Mouse (Mus musculus) hindbrain, embryonic 14.5 days (tissue): ENCODE data around the gene Son. TPM values are rescaled to one million over a fixed set of nuclear protein-coding genes. Genes with fewer than 3 reads are reported as not detected.

Source experiments
- ATAC-seq: fragments of 200-750 bp; cut with Nextera tagmentation; 2 replicates; pipeline ENCODE4 v1.8.0; 2017; ENCODE audit warnings: moderate number of reproducible peaks, mild to moderate bottlenecking, moderate TSS enrichment, moderate library complexity; ENCODE audit not compliant: low FRiP score
- DNase-seq: peaks from one replicate; pipeline ENCODE4 v3.0.0-alpha.2; 2015; ENCODE audit warnings: low spot score
- H3K27ac ChIP-seq: fragments of 300-500 bp; sonication (generic); 2 replicates; pipeline ENCODE4 v1.5.1; 2014; ENCODE audit warnings: mild to moderate bottlenecking, moderate library complexity
- H3K27me3 ChIP-seq: fragments of 300-500 bp; sonication (generic); 2 replicates; pipeline ENCODE4 v1.6.1; 2014; ENCODE audit warnings: mild to moderate bottlenecking, low read length, mixed read lengths; ENCODE audit not compliant: control insufficient read depth, insufficient read depth
- H3K36me3 ChIP-seq: fragments of 300-500 bp; sonication (generic); replicated peaks from 2 replicates; pipeline ENCODE4 v1.6.1; 2014; ENCODE audit not compliant: control insufficient read depth, insufficient read depth
- H3K4me1 ChIP-seq: fragments of 300-500 bp; sonication (generic); replicated peaks from 2 replicates; pipeline ENCODE4 v1.6.1; 2014; ENCODE audit warnings: antibody characterized with exemption, low read length, mixed read lengths; ENCODE audit not compliant: control insufficient read depth, insufficient read depth
- H3K4me2 ChIP-seq: fragments of 300-500 bp; sonication (generic); replicated peaks from 2 replicates; pipeline ENCODE4 v1.6.1; 2014; ENCODE audit warnings: mild to moderate bottlenecking, moderate library complexity
- H3K4me3 ChIP-seq: fragments of 300-500 bp; sonication (generic); replicated peaks from 2 replicates; pipeline ENCODE4 v1.5.1; 2014; ENCODE audit warnings: mild to moderate bottlenecking, low read length
- H3K9ac ChIP-seq: fragments of 300-500 bp; sonication (generic); 2 replicates; pipeline ENCODE4 v1.6.1; 2014
- H3K9me3 ChIP-seq: fragments of 300-500 bp; sonication (generic); 2 replicates; pipeline ENCODE4 v1.6.1; 2016; ENCODE audit warnings: low read length; ENCODE audit not compliant: control insufficient read depth
- WGBS: fragments of 180-500 bp; shearing (Covaris S2); extraction: QIAGEN DNeasy Blood & Tissue Kit; methylation state at CpG from one replicate; pipeline ENCODE4 v1.1.7; 2014; 5-methylcytosine and 5-hydroxymethylcytosine counted together
- polyA plus RNA-seq: library from polyadenylated mRNA; unstranded; fragments of >200 nt; fragmentation: Nextera tagmentation; extraction: Ambion mirVana; gene quantifications from 2 replicates; pipeline ENCODE4 v1.2.1, GENCODE M21; 2014

Gene Son
- polyA plus RNA-seq, 1 experiment from 2014 or later: 146 TPM

- peaks cover 37% of the 10 kb centered on the region for H3K36me3 ChIP-seq
- no peaks in the 10 kb centered on the region for H3K9me3 ChIP-seq
- H3K4me3 ChIP-seq: peak within 1 kb of the TSS; percentile 66
- under 1% methylated on average over 50 of the region's 71 CpGs for WGBS
- peak; percentile 98 for ATAC-seq
- peak within 1 kb of the TSS; percentile 89 for H3K4me2 ChIP-seq
- H3K4me1 ChIP-seq: peaks cover 17% of the 10 kb centered on the region
- no peaks in the 10 kb centered on the region for H3K27me3 ChIP-seq
- H3K27ac ChIP-seq: peak within 1 kb of the TSS; percentile 88
- DNase-seq: peak; percentile 94
- H3K9ac ChIP-seq: peak within 1 kb of the TSS; percentile 75
Observed at GRCm38 (mm10) chr16:91688619-91689334, 41.5 kb downstream of the Son start, which contains the start of gene Donson. Donson (minus strand) TSS chr16:91688770.

- H3K4me2 ChIP-seq: peak overlapping the region; percentile 89
- no peak overlapping the region for H3K4me3 ChIP-seq
- no peaks in the 10 kb centered on the region for H3K27me3 ChIP-seq
- peaks cover 17% of the 10 kb centered on the region for H3K4me1 ChIP-seq
- peak overlapping the region; percentile 75; the same call in 1 of the 2 replicates for H3K9ac ChIP-seq
- no peaks in the 10 kb centered on the region for H3K9me3 ChIP-seq
- H3K36me3 ChIP-seq: peaks cover 30% of the 10 kb centered on the region
- 50% methylated on average over 7 of the region's 7 CpGs for WGBS
- no peak for ATAC-seq
- H3K27ac ChIP-seq: no peak overlapping the region
- no peak for DNase-seq
Observed at GRCm38 (mm10) chr16:91689791-91690190, 42.5 kb downstream of the Son start.

- no peak overlapping the region for H3K9ac ChIP-seq
- no peaks in the 10 kb centered on the region for H3K9me3 ChIP-seq
- H3K4me3 ChIP-seq: no peak overlapping the region
- peak; percentile 77 for DNase-seq
- no peak overlapping the region for H3K4me2 ChIP-seq
- H3K4me1 ChIP-seq: 0 out of 2 replicates have a peak, but pooled peaks cover 5% of the 10 kb centered on the region
- ATAC-seq: peak; percentile 86
- 35% methylated on average over 14 of the region's 14 CpGs for WGBS
- H3K36me3 ChIP-seq: peaks cover 60% of the 10 kb centered on the region
- 0 out of 2 replicates have a peak overlapping the region, but pooled peaks have one; percentile 27 for H3K27ac ChIP-seq
- H3K27me3 ChIP-seq: no peaks in the 10 kb centered on the region
Observed at GRCm38 (mm10) chr16:91694455-91695084, 47.3 kb downstream of the Son start.

GRCm38 (mm10) chr16:91695108-91695755 is 47.9 kb downstream of the Son start:
- WGBS: 75% methylated on average over 8 of the region's 8 CpGs
- no peaks in the 10 kb centered on the region for H3K9me3 ChIP-seq
- H3K9ac ChIP-seq: no peak overlapping the region
- H3K4me2 ChIP-seq: no peak overlapping the region
- no peak for ATAC-seq
- H3K36me3 ChIP-seq: peaks cover 63% of the 10 kb centered on the region
- no peaks in the 10 kb centered on the region for H3K27me3 ChIP-seq
- no peak overlapping the region for H3K4me3 ChIP-seq
- no peak overlapping the region for H3K27ac ChIP-seq
- DNase-seq: no peak
- H3K4me1 ChIP-seq: no peaks in the 10 kb centered on the region

GRCm38 (mm10) chr16:91698995-91699394 is 51.7 kb downstream of the Son start:
- H3K4me3 ChIP-seq: no peak overlapping the region
- H3K9me3 ChIP-seq: no peaks in the 10 kb centered on the region
- 94% methylated on average over 1 of the region's 1 CpGs for WGBS
- H3K36me3 ChIP-seq: peaks cover 80% of the 10 kb centered on the region
- DNase-seq (no peak), ATAC-seq (no peak)
- no peaks in the 10 kb centered on the region for H3K27me3 ChIP-seq
- H3K4me1 ChIP-seq: no peaks in the 10 kb centered on the region
- H3K27ac ChIP-seq: no peak overlapping the region
- H3K4me2 ChIP-seq: no peak overlapping the region
- no peak overlapping the region for H3K9ac ChIP-seq

- no peaks in the 10 kb centered on the region for H3K9me3 ChIP-seq
- H3K4me3 ChIP-seq: no peak overlapping the region
- H3K27me3 ChIP-seq: no peaks in the 10 kb centered on the region
- no peak for DNase-seq
- H3K36me3 ChIP-seq: peaks cover 91% of the 10 kb centered on the region
- no peak overlapping the region for H3K4me2 ChIP-seq
- no peak overlapping the region for H3K9ac ChIP-seq
- 90% methylated on average over 13 of the region's 13 CpGs for WGBS
- H3K4me1 ChIP-seq: no peaks in the 10 kb centered on the region
- ATAC-seq: no peak
- no peak overlapping the region for H3K27ac ChIP-seq
Observed at GRCm38 (mm10) chr16:91701908-91702307, 54.6 kb downstream of the Son start.

- Histone ChIP-seq H3K4me1 (no peaks in the 10 kb centered on the region), H3K36me3 (peaks cover 93% of the 10 kb centered on the region), H3K4me2 (no peak overlapping the region), H3K9ac (no peak overlapping the region), H3K9me3 (no peaks in the 10 kb centered on the region), H3K27ac (0 out of 2 replicates have a peak overlapping the region, but pooled peaks have one; percentile 7), H3K4me3 (no peak overlapping the region), H3K27me3 (no peaks in the 10 kb centered on the region)
- WGBS: 54% methylated on average over 3 of the region's 3 CpGs
- ATAC-seq: no peak
- DNase-seq: no peak
Observed at GRCm38 (mm10) chr16:91702771-91703188, 55.5 kb downstream of the Son start.

- H3K4me2 ChIP-seq: no peak overlapping the region
- WGBS: 89% methylated on average over 14 of the region's 14 CpGs
- peaks cover 87% of the 10 kb centered on the region for H3K36me3 ChIP-seq
Observed at GRCm38 (mm10) chr16:91704603-91705340, 57.5 kb downstream of the Son start.

GRCm38 (mm10) chr16:91710241-91710640 is 62.9 kb downstream of the Son start:
- Histone ChIP-seq H3K4me3 (no peak overlapping the region), H3K27me3 (no peaks in the 10 kb centered on the region), H3K9ac (no peak overlapping the region), H3K9me3 (no peaks in the 10 kb centered on the region), H3K4me2 (no peak overlapping the region), H3K36me3 (peaks cover 82% of the 10 kb centered on the region), H3K27ac (no peak overlapping the region), H3K4me1 (no peaks in the 10 kb centered on the region)
- DNase-seq: no peak
- no peak for ATAC-seq
- WGBS: 90% methylated on average over 7 of the region's 7 CpGs

More at GRCm38 (mm10) chr16:91704603-91705340, 57.5 kb downstream of the Son start:
- H3K27ac ChIP-seq: no peak overlapping the region
- H3K9ac ChIP-seq: no peak overlapping the region
- no peak for DNase-seq
- ATAC-seq: no peak
- H3K27me3 ChIP-seq: no peaks in the 10 kb centered on the region
- H3K4me3 ChIP-seq: no peak overlapping the region
- H3K4me1 ChIP-seq: no peaks in the 10 kb centered on the region
- no peaks in the 10 kb centered on the region for H3K9me3 ChIP-seq
